Mouse (Mus musculus): Measurements from ENCODE around the gene Sec11a. TPM values are rescaled to one million over a fixed set of nuclear protein-coding genes. Genes with fewer than 3 reads are reported as not detected.
"Not testable (repeated sequence)": the region's sequence is repeated elsewhere in the genome, so short reads cannot be mapped to it uniquely, and the experiment has no call there.

Gene Sec11a
- total and polyA plus RNA-seq, 3 experiments: 37.3 to 43.4 (median 41.6) TPM

DNA sequence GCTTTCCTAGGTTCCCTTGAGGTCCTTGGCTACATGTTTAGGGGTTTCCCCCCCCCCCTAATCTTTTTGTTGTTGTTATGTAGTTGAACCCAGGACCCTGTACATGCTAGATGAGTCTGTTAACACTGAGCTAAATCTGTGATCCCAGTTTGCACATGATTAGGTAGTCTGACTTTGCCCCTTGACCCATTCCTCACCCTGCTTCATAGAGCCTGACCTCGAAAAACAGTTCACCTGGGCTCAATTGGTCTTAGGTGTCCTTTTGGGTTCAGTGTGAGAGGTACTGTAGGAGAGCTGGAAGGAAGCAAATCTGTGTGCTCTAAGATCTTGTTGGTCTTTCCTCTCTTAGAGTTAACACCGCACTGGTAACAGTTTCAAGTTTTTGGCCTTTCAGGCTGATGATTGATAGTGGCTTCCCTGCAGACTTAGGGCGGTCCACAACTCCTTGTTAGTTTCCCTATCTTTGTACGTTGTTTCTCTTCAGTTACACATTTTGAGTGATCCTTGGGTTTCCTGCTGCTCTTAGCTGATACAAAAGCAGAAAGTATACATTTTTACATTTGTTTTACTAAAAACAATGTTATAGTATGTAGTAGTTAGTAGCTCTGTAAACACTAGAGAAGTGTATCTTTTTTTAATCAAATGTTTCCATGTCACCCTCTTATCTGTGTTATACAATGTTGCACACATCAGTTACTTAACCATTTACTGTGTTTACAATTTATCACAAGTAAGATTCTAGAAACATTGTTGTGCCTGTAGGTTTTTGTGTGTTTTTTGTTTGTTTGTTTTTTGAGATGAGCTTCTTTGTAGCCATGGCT is 40.4 kb upstream of the Sec11a start:
- no peak overlapping the region for H3K4me3 ChIP-seq
- no peak for DNase-seq
- H3K4me1 ChIP-seq (ENCODE audit: control insufficient read depth, insufficient read depth, low read length): peaks cover 9% of the 10 kb centered on the region
- H3K36me3 ChIP-seq (ENCODE audit: control insufficient read depth, insufficient read depth, low read length): peaks cover 8% of the 10 kb centered on the region
- H3K27ac ChIP-seq: no peak overlapping the region
- intact Hi-C loops (cut with DNase I): no loop called here
- WGBS: 69% methylated on average over 4 of the region's 4 CpGs
- no peak overlapping the region for H3K9ac ChIP-seq (ENCODE audit: low read depth, low read length)
- TF ChIP-seq POLR2A (IDR thresholded peaks at IDR 0.05; ENCODE audit: insufficient read depth, low read depth, low read length): 0 out of 2 replicates have a peak, but pooled peaks have one; percentile 13
- TF ChIP-seq EP300 (IDR thresholded peaks at IDR 0.05; ENCODE audit: insufficient read depth, low read depth, low read length): no peak
- H3K79me2 ChIP-seq (replicated peaks; ENCODE audit: control insufficient read depth, insufficient read depth, low read length): no peaks in the 10 kb centered on the region
- H3K27me3 ChIP-seq (ENCODE audit: control insufficient read depth, insufficient read depth, low read length): no peaks in the 10 kb centered on the region

DNA sequence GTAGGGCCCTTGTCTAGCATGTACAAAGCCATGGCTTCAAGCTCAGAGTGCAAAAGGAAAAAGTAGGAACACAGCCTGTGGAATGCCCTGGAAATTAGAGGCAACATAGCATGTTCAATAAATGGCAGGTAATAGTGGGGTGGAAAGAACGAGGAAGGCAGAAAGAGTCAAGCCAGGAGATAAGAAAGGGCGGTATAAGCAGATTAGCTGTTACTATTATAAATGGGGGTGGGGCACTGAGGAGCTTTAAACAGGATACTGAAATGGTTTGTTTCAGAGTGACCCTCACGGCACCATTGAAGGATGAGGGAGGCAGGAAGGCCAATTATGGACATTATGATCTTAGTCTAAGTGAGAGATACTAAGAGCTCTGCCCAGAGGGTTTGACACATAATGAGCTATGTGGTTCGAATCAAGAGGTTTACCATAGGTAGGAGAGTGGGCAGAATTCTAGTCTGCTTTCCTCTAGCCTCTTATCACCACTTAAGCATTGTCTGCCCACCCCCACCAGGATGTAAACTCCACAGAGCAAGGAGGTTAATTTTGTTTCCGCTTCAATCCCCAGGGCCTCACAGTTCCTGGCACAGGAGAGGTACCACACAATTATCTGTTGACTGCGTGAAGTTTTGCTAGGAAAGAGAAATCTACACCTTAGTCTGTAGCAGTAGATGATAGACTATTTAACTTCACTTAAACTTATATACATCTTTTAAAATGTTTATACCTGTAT is 39.0 kb upstream of the Sec11a start:
- H3K4me3 ChIP-seq: no peak overlapping the region
- H3K36me3 ChIP-seq (ENCODE audit: control insufficient read depth, insufficient read depth, low read length): peaks cover 3% of the 10 kb centered on the region; the same call in 1 of the 2 replicates
- H3K27ac ChIP-seq: no peak overlapping the region
- no peaks in the 10 kb centered on the region for H3K79me2 ChIP-seq (replicated peaks; ENCODE audit: control insufficient read depth, insufficient read depth, low read length)
- H3K4me1 ChIP-seq (ENCODE audit: control insufficient read depth, insufficient read depth, low read length): peaks cover 6% of the 10 kb centered on the region
- TF ChIP-seq EP300 (IDR thresholded peaks at IDR 0.05; ENCODE audit: insufficient read depth, low read depth, low read length) (no peak), POLR2A (IDR thresholded peaks at IDR 0.05; ENCODE audit: insufficient read depth, low read depth, low read length) (peak; percentile 37; the same call in 1 of the 2 replicates)
- 7% methylated on average over 6 of the region's 6 CpGs for WGBS
- no peak overlapping the region for H3K9ac ChIP-seq (ENCODE audit: low read depth, low read length)
- DNase-seq: no peak
- intact Hi-C loops (cut with DNase I): no loop called here
- H3K27me3 ChIP-seq (ENCODE audit: control insufficient read depth, insufficient read depth, low read length): no peaks in the 10 kb centered on the region

DNA sequence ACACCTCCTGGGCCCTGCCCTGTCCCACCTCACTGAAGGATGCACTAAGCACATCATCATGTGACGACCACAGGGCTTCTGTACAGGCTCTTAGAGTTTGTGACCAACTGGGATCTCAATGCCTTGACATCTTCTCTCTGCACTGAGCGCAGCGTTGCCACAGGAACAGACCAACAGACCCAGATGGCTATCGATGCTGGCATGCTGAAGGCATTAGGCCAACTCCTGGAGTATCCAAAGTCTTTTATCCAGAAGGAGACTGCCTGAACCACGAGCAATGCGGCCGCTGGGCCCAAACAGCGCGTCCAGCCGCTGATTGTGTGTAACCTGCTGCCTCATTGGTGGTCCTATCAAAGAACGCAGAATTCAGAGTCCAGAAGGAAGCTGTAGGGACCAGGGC is 33.0 kb upstream of the Sec11a start:
- DNase-seq: no peak
- Histone ChIP-seq H3K27me3 (ENCODE audit: control insufficient read depth, insufficient read depth, low read length) (no peaks in the 10 kb centered on the region), H3K9ac (ENCODE audit: low read depth, low read length) (no peak overlapping the region), H3K4me3 (no peak overlapping the region), H3K79me2 (replicated peaks; ENCODE audit: control insufficient read depth, insufficient read depth, low read length) (no peaks in the 10 kb centered on the region), H3K27ac (no peak overlapping the region), H3K36me3 (ENCODE audit: control insufficient read depth, insufficient read depth, low read length) (no peaks in the 10 kb centered on the region), H3K4me1 (ENCODE audit: control insufficient read depth, insufficient read depth, low read length) (no peaks in the 10 kb centered on the region)
- no peak for TF ChIP-seq POLR2A (IDR thresholded peaks at IDR 0.05; ENCODE audit: insufficient read depth, low read depth, low read length)
- no peak for TF ChIP-seq EP300 (IDR thresholded peaks at IDR 0.05; ENCODE audit: insufficient read depth, low read depth, low read length)
- TF ChIP-seq CTCF (IDR thresholded peaks at IDR 0.05): no peak
- 89% methylated on average over 11 of the region's 11 CpGs for WGBS
- intact Hi-C loops (cut with DNase I): no loop called here

DNA sequence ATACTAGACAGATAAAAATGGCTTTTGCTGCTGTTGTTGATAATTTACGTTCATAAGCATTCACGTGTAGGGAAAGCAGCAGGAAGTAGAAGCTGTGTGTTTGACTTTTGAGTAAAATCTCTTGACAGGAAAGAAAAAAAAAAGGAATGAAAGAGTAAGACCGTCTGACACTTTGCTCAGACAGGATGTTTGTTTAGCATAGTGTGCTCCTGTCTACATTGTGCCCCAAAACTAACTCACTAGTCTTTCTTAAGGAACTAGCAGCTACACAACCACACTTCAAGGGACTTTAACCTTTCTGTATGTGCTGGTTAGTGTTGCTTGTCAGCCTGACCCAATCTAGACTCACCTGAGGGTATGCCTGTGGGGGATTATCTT is 26.0 kb upstream of the Sec11a start:
- H3K9ac ChIP-seq (ENCODE audit: low read depth, low read length); H3K27ac ChIP-seq; H3K27me3 ChIP-seq (ENCODE audit: control insufficient read depth, insufficient read depth, low read length); DNase-seq; H3K79me2 ChIP-seq (replicated peaks; ENCODE audit: control insufficient read depth, insufficient read depth, low read length); H3K36me3 ChIP-seq (ENCODE audit: control insufficient read depth, insufficient read depth, low read length); H3K4me1 ChIP-seq (ENCODE audit: control insufficient read depth, insufficient read depth, low read length); H3K4me3 ChIP-seq; intact Hi-C loops (cut with DNase I): not testable (repeated sequence)
- WGBS: 27% methylated on average over 3 of the region's 3 CpGs

DNA sequence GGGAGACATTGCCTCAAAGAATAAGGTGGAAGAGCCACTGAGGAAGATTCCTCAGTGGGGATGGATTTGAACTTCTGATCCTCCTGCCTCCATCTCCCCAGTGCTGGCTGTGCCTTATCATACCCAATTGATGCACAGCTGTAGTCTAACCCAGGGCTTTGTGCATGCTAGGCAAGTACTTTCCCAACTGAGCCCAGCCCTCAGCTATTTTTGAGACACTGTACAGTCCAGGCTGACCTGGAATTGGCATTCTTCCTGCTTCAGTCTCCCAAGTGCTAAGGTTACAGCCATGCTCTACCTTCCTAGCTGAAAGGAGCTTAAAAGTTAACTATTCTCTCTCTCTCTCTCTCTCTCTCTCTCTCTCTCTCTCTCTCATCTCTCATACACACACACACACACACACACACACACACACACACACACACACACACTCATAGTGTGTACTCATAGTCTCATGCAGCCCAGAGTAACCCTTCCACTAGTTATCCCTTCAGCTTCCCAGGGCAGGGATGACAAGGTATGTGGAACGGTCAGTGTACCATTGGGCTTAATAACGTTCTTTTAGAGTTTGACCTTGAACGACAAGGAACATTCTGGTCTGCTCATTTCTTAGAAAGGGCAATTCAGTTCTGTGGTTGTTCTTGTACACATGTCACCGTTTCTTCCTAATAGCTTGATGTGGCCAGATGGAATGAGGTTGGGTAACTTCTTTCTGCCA is 25.5 kb upstream of the Sec11a start:
- H3K9ac ChIP-seq (ENCODE audit: low read depth, low read length); H3K36me3 ChIP-seq (ENCODE audit: control insufficient read depth, insufficient read depth, low read length); DNase-seq; H3K4me1 ChIP-seq (ENCODE audit: control insufficient read depth, insufficient read depth, low read length); H3K79me2 ChIP-seq (replicated peaks; ENCODE audit: control insufficient read depth, insufficient read depth, low read length); H3K27me3 ChIP-seq (ENCODE audit: control insufficient read depth, insufficient read depth, low read length); H3K4me3 ChIP-seq; intact Hi-C loops (cut with DNase I); H3K27ac ChIP-seq: not testable (repeated sequence)
- 45% methylated on average over 4 of the region's 4 CpGs for WGBS

DNA sequence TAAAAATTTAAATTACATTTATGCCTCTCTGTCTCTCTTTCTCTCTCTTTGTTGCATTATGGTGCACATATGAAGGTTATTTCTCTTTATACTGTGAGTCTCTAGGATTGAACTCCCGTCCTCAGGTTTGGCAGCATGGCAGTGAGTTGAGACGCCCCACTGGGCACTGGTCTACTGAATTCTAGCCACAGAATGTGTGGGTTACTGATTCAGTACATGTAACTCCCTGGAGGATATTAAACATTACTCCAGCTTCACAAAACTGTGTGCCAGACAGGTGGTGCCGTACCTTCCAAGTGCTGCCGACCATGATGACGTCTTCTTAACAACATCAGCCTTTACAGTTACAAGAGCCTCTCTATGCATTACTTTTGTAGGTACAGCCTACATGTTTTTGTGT is 24.5 kb upstream of the Sec11a start:
- Histone ChIP-seq H3K27me3 (ENCODE audit: control insufficient read depth, insufficient read depth, low read length) (no peaks in the 10 kb centered on the region), H3K4me1 (ENCODE audit: control insufficient read depth, insufficient read depth, low read length) (no peaks in the 10 kb centered on the region; the same call in 1 of the 2 replicates), H3K27ac (no peak overlapping the region), H3K4me3 (no peak overlapping the region), H3K36me3 (ENCODE audit: control insufficient read depth, insufficient read depth, low read length) (no peaks in the 10 kb centered on the region), H3K9ac (ENCODE audit: low read depth, low read length) (no peak overlapping the region), H3K79me2 (replicated peaks; ENCODE audit: control insufficient read depth, insufficient read depth, low read length) (no peaks in the 10 kb centered on the region)
- intact Hi-C loops (cut with DNase I): no loop called here
- 93% methylated on average over 5 of the region's 5 CpGs for WGBS
- no peak for DNase-seq
- no peak for TF ChIP-seq CTCF (IDR thresholded peaks at IDR 0.05)
- TF ChIP-seq EP300 (IDR thresholded peaks at IDR 0.05; ENCODE audit: insufficient read depth, low read depth, low read length): no peak
- no peak for TF ChIP-seq POLR2A (IDR thresholded peaks at IDR 0.05; ENCODE audit: insufficient read depth, low read depth, low read length)

Data from heart, adult 2 months (tissue).